Comparison of ENCODE assay signal across 8 mouse cellular contexts in the genomic region with DNA sequence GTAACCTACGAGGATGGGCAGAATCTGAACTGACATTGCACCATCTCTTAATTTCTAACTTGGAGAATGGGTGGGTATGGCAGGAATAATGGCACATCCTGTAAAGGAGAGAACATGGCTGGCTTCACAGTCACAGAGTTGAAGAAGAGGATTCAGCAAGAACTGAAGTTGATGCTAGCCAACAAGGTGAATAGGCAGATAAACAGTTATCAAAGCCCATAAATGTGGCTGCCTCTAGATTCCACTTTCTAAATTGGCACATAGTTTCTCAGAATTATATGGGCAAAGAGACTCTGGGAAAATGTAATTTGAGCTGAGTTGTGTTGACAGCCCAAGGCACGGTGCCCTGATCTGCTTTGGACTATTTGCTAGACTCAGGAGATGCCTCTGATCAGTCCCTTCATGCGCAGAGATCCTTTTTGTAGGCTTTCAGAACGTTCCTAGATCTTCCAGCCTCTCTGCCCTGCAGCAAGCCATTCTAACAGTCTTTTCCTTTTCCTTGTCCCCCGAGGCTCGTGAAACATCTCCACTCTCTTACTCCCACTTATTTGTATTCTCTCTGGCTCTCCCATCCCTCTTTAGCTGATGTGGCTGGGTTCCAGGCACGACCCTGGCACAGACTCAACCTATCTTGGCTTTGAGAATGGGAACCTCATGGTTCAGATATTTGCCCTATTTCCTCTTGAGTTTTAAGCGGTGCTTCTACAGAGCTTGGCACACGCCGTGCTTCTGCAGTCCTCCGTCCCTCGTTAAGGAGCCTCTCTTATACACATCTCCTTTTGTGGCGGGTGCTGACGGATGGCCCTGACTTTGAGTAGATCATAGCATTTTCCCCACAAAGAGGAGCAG.
DNase-seq lines count a peak whose midpoint lies in the region; ATAC-seq and TF ChIP-seq lines count a peak whose summit lies in the region.

No protein-coding gene starts in this region.

- intact Hi-C loops in gastrocnemius, postnatal 14 days (cut with DNase I; ENCODE audit: low total_unique reads): no loop called here

- H3K36me3 ChIP-seq in kidney, postnatal 0 days (ENCODE audit: insufficient read depth, low read length): no peaks in the 10 kb centered on the region
- H3K36me3 ChIP-seq in lung, embryonic 15.5 days: no peaks in the 10 kb centered on the region
- H3K36me3 ChIP-seq in stomach, embryonic 15.5 days: no peaks in the 10 kb centered on the region

- H3K9ac ChIP-seq in kidney, postnatal 0 days (ENCODE audit: low read depth, low read length): no peak overlapping the region
- no peak overlapping the region for H3K9ac ChIP-seq in lung, embryonic 15.5 days
- H3K9ac ChIP-seq in stomach, embryonic 15.5 days: no peak overlapping the region

- H3K4me3 ChIP-seq in kidney, postnatal 0 days (replicated peaks; ENCODE audit: low read depth, low read length): no peak overlapping the region
- H3K4me3 ChIP-seq in lung, embryonic 15.5 days: peak overlapping the region; percentile 0; the same call in 1 of the 2 replicates
- no peak overlapping the region for H3K4me3 ChIP-seq in stomach, embryonic 15.5 days (replicated peaks)

- no peak for ATAC-seq in kidney, postnatal 0 days (replicated peaks; ENCODE audit: low FRiP score, low read depth)
- peak; percentile 87; the same call in 1 of the 2 replicates for ATAC-seq in lung, embryonic 15.5 days (ENCODE audit: borderline replicate concordance, extremely low read depth, low FRiP score, low TSS enrichment)
- no peak; the same call in 1 of the 2 replicates for ATAC-seq in stomach, embryonic 15.5 days (ENCODE audit: insufficient read depth, low FRiP score, low read depth)

- peak; percentile 35 for DNase-seq in adrenal gland, adult 2 months
- DNase-seq in adrenal gland, postnatal 4 days (ENCODE audit: low spot score in 2 of 2): no peak
- peak; percentile 97 to 98 for DNase-seq in cerebellum, postnatal 10 days
- DNase-seq in gastrocnemius, postnatal 14 days: peak; percentile 33
- DNase-seq in kidney, postnatal 0 days (ENCODE audit: low spot score): peak; percentile 33
- no peak for DNase-seq in embryo, embryonic 9.5 days (ENCODE audit: extremely low spot score)

- no peaks in the 10 kb centered on the region for H3K9me3 ChIP-seq in kidney, postnatal 0 days (replicated peaks; ENCODE audit: low read length)
- no peaks in the 10 kb centered on the region for H3K9me3 ChIP-seq in lung, embryonic 15.5 days
- no peaks in the 10 kb centered on the region for H3K9me3 ChIP-seq in stomach, embryonic 15.5 days

- peak overlapping the region; percentile 25 for H3K4me2 ChIP-seq in kidney, postnatal 0 days (ENCODE audit: low read length)
- peak overlapping the region; percentile 29 for H3K4me2 ChIP-seq in lung, embryonic 15.5 days
- peak overlapping the region; percentile 32 for H3K4me2 ChIP-seq in stomach, embryonic 15.5 days

- H3K27me3 ChIP-seq in kidney, postnatal 0 days (ENCODE audit: insufficient read depth, low read length): no peaks in the 10 kb centered on the region
- H3K27me3 ChIP-seq in lung, embryonic 15.5 days: no peaks in the 10 kb centered on the region
- H3K27me3 ChIP-seq in stomach, embryonic 15.5 days (replicated peaks): no peaks in the 10 kb centered on the region

- no peak overlapping the region for H3K27ac ChIP-seq in kidney, postnatal 0 days
- H3K27ac ChIP-seq in lung, embryonic 15.5 days: peak overlapping the region; percentile 68
- no peak overlapping the region for H3K27ac ChIP-seq in stomach, embryonic 15.5 days

- H3K4me1 ChIP-seq in kidney, postnatal 0 days (replicated peaks; ENCODE audit: insufficient read depth, low read length): no peaks in the 10 kb centered on the region
- peaks cover 14% of the 10 kb centered on the region for H3K4me1 ChIP-seq in lung, embryonic 15.5 days
- no peaks in the 10 kb centered on the region for H3K4me1 ChIP-seq in stomach, embryonic 15.5 days

- no peak for TF ChIP-seq CTCF in kidney, postnatal 0 days (IDR thresholded peaks at IDR 0.05; ENCODE audit: low read depth)

- WGBS in kidney, postnatal 0 days: 49% methylated on average over 14 of the region's 14 CpGs
- WGBS in lung, embryonic 15.5 days: 28% methylated on average over 14 of the region's 14 CpGs
- 49% methylated on average over 14 of the region's 14 CpGs for WGBS in stomach, embryonic 15.5 days

Comparison
In these comparisons a context has a peak if more than half of its experiments do, and no peak if none do; other contexts are left out.
1. DNase-seq: peak in adrenal gland, adult 2 months (single experiment), cerebellum, postnatal 10 days (2 of 2), gastrocnemius, postnatal 14 days (single experiment) and kidney, postnatal 0 days (single experiment); none in adrenal gland, postnatal 4 days (0 of 2) and embryo, embryonic 9.5 days (single experiment).
2. Peak in every context shown above with its lines, with median percentiles within 50 percentile points of each other: H3K4me2 ChIP-seq.